Mouse (Mus musculus) kidney, adult 2 months (tissue): Measurements from ENCODE around the gene Hnrnpdl.

Source experiments
- CTCF ChIP-seq: fragments of 200-500 bp; conservative IDR thresholded peaks from 2 replicates; pipeline ENCODE4 v1.5.1; 2011; ENCODE audit warnings: low read depth, mild to moderate bottlenecking, control low read depth, low read length, moderate library complexity, mixed read lengths; ENCODE audit not compliant: insufficient read depth, insufficient read length
- POLR2A ChIP-seq: fragments of 200-500 bp; IDR thresholded peaks from one replicate; pipeline ENCODE4 v1.6.1; 2011; ENCODE audit warnings: low read depth, low read length, control low read depth

DNA sequence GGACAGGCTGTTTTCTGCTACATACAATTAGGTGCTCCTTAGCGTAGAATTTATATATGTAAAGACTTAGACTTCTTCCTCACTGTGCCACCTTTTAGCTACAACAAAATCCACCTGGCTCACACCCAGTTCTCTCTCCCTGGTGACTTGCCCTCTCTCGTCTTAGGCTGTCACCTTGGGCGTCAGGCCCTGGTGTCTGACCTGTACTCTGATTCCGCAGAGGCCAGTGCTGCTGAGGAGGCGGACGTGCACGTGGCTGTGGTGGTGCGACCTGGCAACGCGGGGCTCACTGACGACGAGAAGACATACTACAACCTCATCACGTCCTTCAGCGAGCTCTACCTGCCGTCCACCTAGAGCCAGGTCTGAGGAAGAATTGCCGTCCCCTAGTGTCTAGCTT is 28.1 kb upstream of the Hnrnpdl start:
- TF ChIP-seq CTCF: no peak
- no peak for TF ChIP-seq POLR2A
